Mouse (Mus musculus) neural tube, embryonic 14.5 days (tissue): ENCODE measurements around the gene Gm45521. TPM values are rescaled to one million over a fixed set of nuclear protein-coding genes. Genes with fewer than 3 reads are reported as not detected.
A peak's percentile ranks its signal among the peaks of the same experiment; 100 is the strongest.

Experiments
- ATAC-seq: fragments of 200-750 bp; cut with Nextera tagmentation; 2 replicates; pipeline ENCODE4 v1.8.0; 2017; ENCODE audit warnings: low read depth, mild to moderate bottlenecking, moderate TSS enrichment, moderate library complexity
- H3K27ac ChIP-seq: fragments of 300-500 bp; sonication (generic); 2 replicates; pipeline ENCODE4 v1.5.1; 2014; ENCODE audit warnings: low read depth, mild to moderate bottlenecking, control low read depth, low read length, moderate library complexity, mixed read lengths
- H3K27me3 ChIP-seq: fragments of 300-500 bp; sonication (generic); 2 replicates; pipeline ENCODE4 v1.6.1; 2014; ENCODE audit warnings: low read length; ENCODE audit not compliant: control insufficient read depth, insufficient read depth
- H3K36me3 ChIP-seq: fragments of 300-500 bp; sonication (generic); 2 replicates; pipeline ENCODE4 v1.6.1; 2014; ENCODE audit warnings: low read length, mixed read lengths; ENCODE audit not compliant: control insufficient read depth, insufficient read depth
- H3K4me1 ChIP-seq: fragments of 300-500 bp; sonication (generic); 2 replicates; pipeline ENCODE4 v1.6.1; 2014; ENCODE audit warnings: low read length; ENCODE audit not compliant: control insufficient read depth, insufficient read depth
- H3K4me2 ChIP-seq: fragments of 300-500 bp; sonication (generic); 2 replicates; pipeline ENCODE4 v1.6.1; 2014; ENCODE audit warnings: mild to moderate bottlenecking, low read depth, low read length, control low read depth
- H3K4me3 ChIP-seq: fragments of 300-500 bp; sonication (generic); 2 replicates; pipeline ENCODE4 v1.5.1; 2014; ENCODE audit warnings: low read depth, low read length, control low read depth, mixed read lengths
- H3K9ac ChIP-seq: fragments of 300-500 bp; sonication (generic); replicated peaks from 2 replicates; pipeline ENCODE4 v1.6.1; 2014; ENCODE audit warnings: low read depth, mild to moderate bottlenecking, control low read depth, low read length, mixed read lengths
- H3K9me3 ChIP-seq: fragments of 300-500 bp; sonication (generic); 2 replicates; pipeline ENCODE4 v1.6.1; 2016; ENCODE audit warnings: low read length; ENCODE audit not compliant: control insufficient read depth
- WGBS: fragments of 180-500 bp; shearing (Covaris S2); extraction: QIAGEN DNeasy Blood & Tissue Kit; methylation state at CpG from one replicate; pipeline ENCODE4 v1.1.7; 2014; 5-methylcytosine and 5-hydroxymethylcytosine counted together
- polyA plus RNA-seq: library from polyadenylated mRNA; unstranded; fragments of >200 nt; fragmentation: Nextera tagmentation; extraction: Ambion mirVana; gene quantifications from 2 replicates; pipeline ENCODE4 v1.2.1, GENCODE M21; 2014

The Gm45521 gene
- polyA plus RNA-seq, 1 experiment from 2014 or later: not detected

- 95% methylated on average over 6 of the region's 6 CpGs for WGBS
- Histone ChIP-seq H3K27me3 (no peaks in the 10 kb centered on the region), H3K36me3 (no peaks in the 10 kb centered on the region), H3K4me2 (no peak overlapping the region), H3K9me3 (no peaks in the 10 kb centered on the region), H3K4me3 (no peak overlapping the region), H3K9ac (no peak overlapping the region), H3K4me1 (no peaks in the 10 kb centered on the region), H3K27ac (no peak overlapping the region)
- no peak for ATAC-seq
Observed at GRCm38 (mm10) chr14:7986913-7987312, 29.8 kb downstream of the Gm45521 start.

- Histone ChIP-seq H3K4me1 (no peaks in the 10 kb centered on the region), H3K4me3 (no peak overlapping the region), H3K27ac (no peak overlapping the region), H3K9ac (no peak overlapping the region), H3K4me2 (no peak overlapping the region), H3K36me3 (no peaks in the 10 kb centered on the region), H3K9me3 (no peaks in the 10 kb centered on the region), H3K27me3 (no peaks in the 10 kb centered on the region)
- WGBS: 64% methylated on average over 1 of the region's 1 CpGs
- ATAC-seq: no peak
Observed at GRCm38 (mm10) chr14:7989371-7989770, 32.3 kb downstream of the Gm45521 start.

GRCm38 (mm10) chr14:7989961-7990360, 32.9 kb downstream of the Gm45521 start:
- Histone ChIP-seq H3K27me3 (no peaks in the 10 kb centered on the region), H3K4me2 (no peak overlapping the region), H3K4me1 (no peaks in the 10 kb centered on the region), H3K9ac (no peak overlapping the region), H3K27ac (no peak overlapping the region), H3K4me3 (no peak overlapping the region), H3K36me3 (no peaks in the 10 kb centered on the region), H3K9me3 (no peaks in the 10 kb centered on the region)
- WGBS: 79% methylated on average over 3 of the region's 3 CpGs
- ATAC-seq: no peak

DNA sequence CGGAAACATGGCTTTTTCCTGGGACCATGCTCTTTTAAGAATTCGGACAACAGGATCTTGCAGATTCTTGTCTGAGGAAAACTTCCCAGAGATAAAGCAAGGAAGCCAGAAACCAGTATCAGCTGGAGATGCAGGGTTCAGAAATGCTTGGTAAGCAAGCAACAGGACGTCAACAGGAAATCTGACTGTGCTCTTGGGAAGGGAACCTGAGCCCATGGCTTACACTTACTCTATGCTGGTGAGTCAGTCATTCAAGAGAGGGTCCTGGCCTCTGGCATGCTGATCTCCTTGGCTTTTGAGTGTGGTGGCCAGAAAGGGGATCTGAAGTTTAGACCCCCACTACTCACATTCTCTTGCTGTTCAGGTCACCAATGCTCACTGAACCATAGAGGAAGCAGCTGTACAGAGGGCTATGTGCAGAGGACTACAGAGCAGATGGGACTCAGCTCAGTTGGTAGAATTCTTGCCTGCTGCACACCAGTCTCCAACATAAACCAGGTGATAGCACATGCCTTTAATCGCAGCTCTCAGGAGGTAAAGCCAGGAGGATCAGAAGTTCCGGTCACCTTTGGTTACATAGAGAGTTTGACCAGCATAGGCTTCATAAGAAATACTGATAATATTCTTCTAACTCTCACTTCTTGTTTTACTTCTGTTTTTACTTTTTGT, 34.2 kb downstream of the Gm45521 start:
- H3K4me3 ChIP-seq: no peak overlapping the region
- no peak for ATAC-seq
- 83% methylated on average over 5 of the region's 5 CpGs for WGBS

GRCm38 (mm10) chr14:7992158-7992557, 35.1 kb downstream of the Gm45521 start:
- Histone ChIP-seq H3K27ac (no peak overlapping the region), H3K4me1 (no peaks in the 10 kb centered on the region), H3K4me2 (no peak overlapping the region), H3K36me3 (no peaks in the 10 kb centered on the region), H3K4me3 (no peak overlapping the region), H3K9me3 (no peaks in the 10 kb centered on the region), H3K9ac (no peak overlapping the region), H3K27me3 (no peaks in the 10 kb centered on the region)
- ATAC-seq: no peak
- WGBS: 79% methylated on average over 6 of the region's 6 CpGs

More for the DNA sequence above, 34.2 kb downstream of the Gm45521 start:
- no peaks in the 10 kb centered on the region for H3K27me3 ChIP-seq
- no peak overlapping the region for H3K27ac ChIP-seq
- H3K36me3 ChIP-seq: no peaks in the 10 kb centered on the region
- no peaks in the 10 kb centered on the region for H3K4me1 ChIP-seq
- no peak overlapping the region for H3K4me2 ChIP-seq
- no peak overlapping the region for H3K9ac ChIP-seq
- no peaks in the 10 kb centered on the region for H3K9me3 ChIP-seq

DNA sequence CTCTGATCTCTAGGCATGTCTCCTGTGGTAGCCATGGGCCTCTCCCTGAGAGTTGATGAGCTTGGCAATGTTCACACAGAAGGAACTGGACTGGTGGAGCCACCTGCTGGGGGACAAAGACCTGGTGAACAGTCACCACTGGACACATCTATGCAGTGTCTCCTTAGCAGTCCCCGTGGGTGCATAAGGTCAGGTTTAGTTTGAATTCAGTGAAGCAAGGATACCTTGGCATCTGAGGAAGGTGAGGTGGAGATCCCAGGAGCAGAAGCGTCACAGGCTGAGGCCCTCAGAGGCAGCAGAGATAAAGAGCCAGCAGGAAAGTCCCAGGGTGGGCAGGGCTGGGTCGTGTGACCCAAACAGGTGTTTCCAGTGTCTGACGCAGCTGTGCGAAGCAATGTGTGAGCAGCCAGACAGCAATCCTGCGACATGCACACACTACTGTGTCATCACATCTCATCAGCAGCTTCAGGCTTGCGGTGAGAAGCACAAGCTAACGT, 37.2 kb downstream of the Gm45521 start, which contains the start of gene Dnase1l3:
TSS of gene Dnase1l3 (minus strand) at position 303 of the 497 bp plus-strand sequence.
- H3K4me3 ChIP-seq: no peak within 1 kb of the TSS
- no peak within 1 kb of the TSS for H3K9ac ChIP-seq
- no peaks in the 10 kb centered on the region for H3K36me3 ChIP-seq
- no peaks in the 10 kb centered on the region for H3K9me3 ChIP-seq
- ATAC-seq: 0 out of 2 replicates have a peak, but pooled peaks have one; percentile 17
- H3K4me1 ChIP-seq: no peaks in the 10 kb centered on the region
- H3K27me3 ChIP-seq: no peaks in the 10 kb centered on the region
- 74% methylated on average over 8 of the region's 8 CpGs for WGBS
- no peak within 1 kb of the TSS for H3K27ac ChIP-seq
- no peak within 1 kb of the TSS for H3K4me2 ChIP-seq

DNA sequence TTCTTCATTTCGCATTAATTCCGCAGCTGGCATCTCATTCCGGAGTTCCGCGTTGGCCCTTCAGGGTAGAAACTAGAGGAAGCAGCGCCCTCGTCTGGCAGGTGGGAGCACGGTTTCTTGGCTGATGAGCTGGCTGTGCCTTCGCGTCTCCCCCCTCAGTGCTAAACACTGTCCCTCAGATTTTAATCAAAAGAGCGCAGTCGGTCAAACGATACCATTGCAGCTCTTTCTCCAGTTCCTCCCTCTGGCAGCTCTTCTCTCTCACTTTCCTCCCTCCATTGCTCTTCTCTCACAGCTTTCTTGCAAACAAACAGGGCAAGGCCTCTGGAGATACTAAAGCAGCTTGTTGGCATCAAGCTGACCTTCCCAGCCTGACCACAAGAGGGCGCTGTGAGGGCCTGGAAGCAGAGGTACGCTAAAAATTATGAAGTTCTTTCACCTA, 40.2 kb downstream of the Gm45521 start:
- no peaks in the 10 kb centered on the region for H3K36me3 ChIP-seq
- peak overlapping the region; percentile 37 for H3K4me2 ChIP-seq
- peak; percentile 71; the same call in 1 of the 2 replicates for ATAC-seq
- no peaks in the 10 kb centered on the region for H3K4me1 ChIP-seq
- 3% methylated on average over 15 of the region's 15 CpGs for WGBS
- no peaks in the 10 kb centered on the region for H3K9me3 ChIP-seq
- H3K9ac ChIP-seq: no peak overlapping the region
- no peak overlapping the region for H3K27ac ChIP-seq
- no peak overlapping the region for H3K4me3 ChIP-seq
- H3K27me3 ChIP-seq: 0 out of 2 replicates have a peak, but pooled peaks cover 2% of the 10 kb centered on the region

DNA sequence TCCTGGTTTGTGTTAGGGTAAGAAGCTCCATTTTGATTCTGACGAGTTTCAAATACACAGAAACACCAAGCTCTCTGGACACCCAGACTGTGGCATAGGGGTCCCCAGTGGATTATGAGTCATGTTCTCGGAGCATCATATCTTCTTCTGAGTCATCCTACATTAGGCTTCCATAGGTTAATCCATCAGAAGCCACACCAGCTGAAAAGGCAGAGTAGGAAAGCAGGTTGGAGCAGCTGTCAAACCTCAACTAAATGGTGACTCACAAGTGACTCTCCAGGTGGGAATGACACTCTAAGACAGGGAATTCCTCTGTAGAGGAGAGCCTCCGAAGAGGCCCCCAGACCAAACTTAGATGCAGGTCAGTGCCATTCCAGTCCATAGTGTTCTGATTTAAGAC, 41.9 kb downstream of the Gm45521 start:
- H3K9me3 ChIP-seq: no peaks in the 10 kb centered on the region
- H3K27me3 ChIP-seq: 0 out of 2 replicates have a peak, but pooled peaks cover 2% of the 10 kb centered on the region
- ATAC-seq: no peak
- WGBS: 89% methylated on average over 3 of the region's 3 CpGs
- H3K4me3 ChIP-seq: no peak overlapping the region
- H3K9ac ChIP-seq: no peak overlapping the region
- no peak overlapping the region for H3K27ac ChIP-seq
- H3K4me1 ChIP-seq: peaks cover 4% of the 10 kb centered on the region
- no peaks in the 10 kb centered on the region for H3K36me3 ChIP-seq
- H3K4me2 ChIP-seq: no peak overlapping the region

GRCm38 (mm10) chr14:7999435-7999834, 42.3 kb downstream of the Gm45521 start:
- 0 out of 2 replicates have a peak, but pooled peaks cover 2% of the 10 kb centered on the region for H3K27me3 ChIP-seq
- no peaks in the 10 kb centered on the region for H3K36me3 ChIP-seq
- no peak overlapping the region for H3K4me3 ChIP-seq
- H3K4me1 ChIP-seq: peaks cover 8% of the 10 kb centered on the region
- no peak overlapping the region for H3K4me2 ChIP-seq
- no peak for ATAC-seq
- 83% methylated on average over 5 of the region's 5 CpGs for WGBS
- H3K9ac ChIP-seq: no peak overlapping the region
- no peak overlapping the region for H3K27ac ChIP-seq
- H3K9me3 ChIP-seq: no peaks in the 10 kb centered on the region
